Mouse (Mus musculus) cerebellum, postnatal 4 days (tissue): ENCODE data around the gene Nlrp3.
"Not testable (repeated sequence)": the region's sequence is repeated elsewhere in the genome, so short reads cannot be mapped to it uniquely, and the experiment has no call there.

Experiments
- DNase-seq, 2 experiments: peaks; one replicate each; pipeline ENCODE4 v3.0.0; 2022; ENCODE audit warnings: low spot score in 2 of 2, mixed read lengths in 1 of 2

Gene Nlrp3

DNA sequence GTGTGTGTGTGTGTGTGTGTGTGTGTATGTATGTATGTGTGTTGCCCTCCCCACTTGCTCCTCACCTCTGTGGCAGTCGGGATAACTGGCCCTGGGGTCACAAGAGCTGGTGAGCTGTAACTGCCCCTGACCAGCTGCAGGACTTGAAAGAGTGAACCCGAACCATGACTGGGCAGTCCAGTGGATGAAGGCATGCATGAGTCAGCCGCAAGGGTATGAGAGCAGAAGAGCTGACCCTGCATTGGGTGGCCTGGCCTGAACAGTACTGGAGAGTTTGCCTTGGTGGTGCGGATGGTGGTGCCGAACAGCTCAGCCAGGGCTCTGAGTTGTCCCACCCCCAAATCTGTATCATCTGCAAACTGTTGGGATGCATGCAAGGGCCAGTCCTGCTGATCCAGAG, 9.8 kb upstream of the Nlrp3 start:
- no peak for DNase-seq

DNA sequence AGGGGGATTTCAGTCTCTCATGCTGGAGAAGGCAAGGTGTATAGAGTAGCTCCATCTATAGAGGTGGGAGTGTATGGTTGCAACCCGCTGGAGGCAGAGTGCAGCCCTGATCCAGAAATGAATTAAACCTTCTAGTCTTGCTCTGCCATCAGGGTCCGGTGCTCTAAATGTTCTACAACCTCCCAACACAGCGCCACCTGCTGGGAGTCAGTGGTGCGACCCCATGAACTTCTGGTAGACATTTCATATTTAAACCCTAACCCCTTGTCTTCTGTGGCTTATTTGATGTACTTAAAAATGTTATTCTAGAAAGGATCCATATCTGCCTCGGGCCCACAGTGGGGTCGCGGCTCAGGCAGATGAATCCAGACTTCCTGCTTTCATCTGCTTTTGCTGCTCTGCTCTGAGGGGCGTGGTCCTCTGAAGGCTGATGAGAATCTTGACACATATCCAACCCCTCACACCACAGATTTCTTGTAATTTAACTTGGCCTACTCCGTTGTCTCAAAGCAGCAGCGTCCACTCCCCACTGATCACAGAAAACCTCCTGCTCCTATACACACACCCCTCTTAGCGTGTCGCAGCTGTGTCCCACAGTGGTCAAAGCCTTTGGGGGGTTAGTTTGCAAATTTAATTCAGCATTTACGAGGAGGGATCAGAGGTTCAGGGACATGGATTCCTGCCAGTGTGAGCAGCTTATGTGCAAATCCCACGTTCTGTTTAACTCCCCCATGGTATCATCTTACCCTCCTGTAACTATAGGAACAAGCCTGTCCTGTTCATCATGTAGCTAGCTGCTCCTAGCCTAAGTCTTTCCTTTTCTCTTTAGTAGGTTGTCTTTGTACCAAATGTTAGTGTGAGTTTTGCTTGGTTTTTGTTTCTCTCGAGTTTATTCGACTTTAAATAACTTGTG, 3.9 kb upstream of the Nlrp3 start:
- DNase-seq = peak in 1 of 2 experiments; percentile 13

DNA sequence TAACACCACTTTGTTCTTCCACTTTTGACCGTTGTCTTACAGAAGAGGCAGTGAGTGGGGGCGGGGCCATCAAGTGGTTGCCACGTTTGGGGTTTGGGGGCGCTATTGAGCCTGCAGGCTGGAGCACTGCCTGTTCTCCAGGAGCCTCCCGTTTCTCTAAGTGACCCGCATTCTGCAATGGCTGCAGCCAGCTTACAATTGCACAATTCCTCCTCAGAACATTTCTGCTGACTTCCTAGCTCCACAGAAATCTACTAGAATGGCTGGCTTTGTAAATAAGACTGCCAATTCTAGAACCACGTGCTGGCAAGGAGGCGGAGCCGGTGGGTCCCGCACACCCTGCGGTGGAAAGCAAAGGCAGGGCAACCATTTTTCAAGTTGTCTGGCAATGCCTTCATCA, 3.0 kb upstream of the Nlrp3 start:
- DNase-seq = peak in 1 of 2 experiments; percentile 39

- DNase-seq = no peak
These were observed 1.2 kb upstream of the Nlrp3 start for GRCm38 (mm10) chr11:59540123-59540522.

GRCm38 (mm10) chr11:59542442-59542841, 1.1 kb downstream of the Nlrp3 start:
- DNase-seq = no peak

- DNase-seq = no peak
These were observed 2.0 kb downstream of the Nlrp3 start for GRCm38 (mm10) chr11:59543376-59543775.

GRCm38 (mm10) chr11:59544005-59544404, 2.6 kb downstream of the Nlrp3 start:
- no peak for DNase-seq

DNA sequence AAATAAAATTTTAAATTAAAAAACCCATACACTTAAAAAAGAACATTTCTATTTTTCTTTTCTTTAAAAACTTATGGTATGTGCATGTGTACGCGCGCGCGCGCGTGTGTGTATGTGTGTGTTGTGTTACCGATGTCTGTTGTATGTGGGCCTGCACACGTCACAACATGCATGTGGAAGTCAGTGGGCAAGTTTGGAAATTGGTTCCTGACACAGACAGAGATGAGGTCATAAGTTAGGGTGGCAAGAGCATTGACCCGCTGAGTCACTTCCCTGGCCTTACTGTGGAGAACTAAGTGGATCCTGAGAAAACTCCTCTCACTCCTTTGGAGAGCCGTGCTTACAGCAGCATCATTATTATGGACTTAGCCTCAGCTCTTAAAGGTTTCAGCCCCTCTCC, 12.8 kb downstream of the Nlrp3 start:
- no peak for DNase-seq

- DNase-seq = no peak
These were observed 13.2 kb downstream of the Nlrp3 start for GRCm38 (mm10) chr11:59554535-59554934.

DNA sequence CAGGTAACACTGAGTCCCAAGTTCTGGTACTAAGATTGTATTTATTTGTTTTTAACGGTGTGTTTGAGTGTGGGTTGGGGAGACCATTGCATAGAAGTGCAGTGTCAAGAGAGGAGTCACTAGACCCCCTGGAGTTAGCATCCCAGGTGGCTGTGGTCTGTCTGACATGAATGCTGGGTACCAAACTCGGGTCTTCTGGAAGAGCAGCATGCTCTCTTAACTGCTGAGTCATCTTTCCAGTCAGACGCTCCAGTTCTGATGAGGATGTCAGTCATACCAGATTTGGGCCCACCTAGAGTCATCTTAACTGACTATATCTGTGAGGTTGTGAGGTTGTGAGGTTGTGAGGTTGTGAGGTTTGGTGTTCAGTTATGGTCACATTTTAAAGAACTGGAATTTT, 19.5 kb downstream of the Nlrp3 start:
- no peak for DNase-seq

- no peak for DNase-seq
These were observed 21.0 kb downstream of the Nlrp3 start for GRCm38 (mm10) chr11:59562336-59562735.

DNA sequence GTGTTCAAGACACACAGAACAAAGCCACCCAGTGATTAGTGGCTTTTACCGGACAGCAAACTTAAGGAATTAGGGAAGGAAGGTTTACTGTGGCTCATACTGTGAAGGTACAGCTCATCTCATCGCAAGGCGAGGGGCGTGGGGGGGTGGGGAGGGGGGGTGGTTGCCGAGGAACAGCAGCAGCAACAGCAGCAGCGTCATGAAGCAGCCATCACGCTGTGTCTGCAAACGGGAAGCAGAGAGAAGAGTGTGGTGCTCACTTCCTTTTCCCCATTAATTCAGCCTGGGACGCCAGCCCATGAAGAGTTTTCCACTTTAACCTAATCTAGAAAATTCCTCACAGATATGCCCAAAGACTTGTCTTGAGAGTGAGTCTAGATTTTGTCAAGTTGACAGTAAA, 21.5 kb downstream of the Nlrp3 start:
- DNase-seq = no peak

GRCm38 (mm10) chr11:59569306-59569705, 27.9 kb downstream of the Nlrp3 start:
- DNase-seq = no peak

- DNase-seq = no peak
These were observed 34.4 kb downstream of the Nlrp3 start for GRCm38 (mm10) chr11:59575726-59576125.

DNA sequence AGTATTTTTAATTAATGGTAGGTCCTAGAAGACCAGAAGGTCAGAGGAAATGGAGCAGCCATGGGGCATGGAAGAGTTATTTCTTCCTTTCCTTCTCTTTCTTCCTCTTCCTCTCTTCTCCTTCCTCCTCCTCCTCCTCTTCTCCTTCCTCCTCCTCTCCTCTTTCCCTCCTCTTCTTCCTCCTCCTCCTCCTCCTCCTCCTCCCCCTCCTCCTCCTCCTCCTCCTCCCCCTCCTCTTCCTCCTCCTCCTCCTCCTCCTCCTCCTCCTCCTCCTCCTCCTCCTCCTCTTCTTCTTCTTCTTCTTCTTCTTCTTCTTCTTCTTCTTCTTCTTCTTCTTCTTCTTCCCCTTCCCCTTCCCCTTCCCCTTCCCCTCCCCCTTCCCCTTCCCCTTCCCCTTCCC, 34.8 kb downstream of the Nlrp3 start, which contains the start of gene Olfr222:
TSS of gene Olfr222 (minus strand) at position 101 of the 400 bp plus-strand sequence.
- not testable (repeated sequence) for DNase-seq

DNA sequence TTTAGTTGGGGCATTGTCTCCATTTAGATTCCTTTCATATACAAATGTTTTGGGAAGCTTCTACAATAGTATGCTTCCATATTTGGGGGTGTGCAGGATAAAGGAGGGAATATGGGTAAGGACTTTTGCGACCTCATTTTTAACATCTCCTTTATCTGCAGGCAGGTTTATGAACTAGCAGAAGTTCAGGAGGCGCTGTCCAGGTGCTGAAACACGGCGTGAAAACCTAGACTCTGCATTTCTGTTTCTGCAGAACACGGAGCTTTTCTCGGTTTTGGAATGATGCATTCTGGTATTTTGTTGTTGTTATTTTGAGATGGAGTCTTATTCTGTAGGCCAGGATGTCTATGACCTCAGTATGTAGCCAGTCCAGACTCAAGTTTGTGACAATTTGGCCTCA, 43.2 kb downstream of the Nlrp3 start:
- no peak for DNase-seq

- peak in 1 of 2 experiments; percentile 26 for DNase-seq
These were observed 48.1 kb downstream of the Nlrp3 start for GRCm38 (mm10) chr11:59589496-59589895.

DNA sequence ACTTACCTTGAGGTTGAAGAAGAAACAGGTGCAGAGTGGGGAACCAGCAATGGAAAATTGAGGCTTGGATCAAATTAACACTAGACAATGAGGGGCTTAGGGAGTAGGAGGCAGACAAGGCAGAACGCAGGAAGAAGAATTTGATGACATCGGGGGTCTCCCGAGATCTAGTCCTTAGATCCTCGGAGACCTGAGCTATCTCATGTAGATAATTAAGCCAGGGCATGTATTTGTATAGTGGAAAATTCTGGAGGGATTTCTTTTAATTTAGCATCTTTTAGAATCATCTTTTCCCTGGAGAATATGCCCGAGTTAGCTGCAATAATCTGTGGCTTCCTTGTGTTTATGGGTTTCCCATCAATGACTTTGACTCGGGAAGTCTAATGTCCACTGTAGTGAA, 51.8 kb downstream of the Nlrp3 start, which contains the start of gene Olfr223:
TSS of gene Olfr223 (minus strand) at position 101 of the 400 bp plus-strand sequence.
- no peak for DNase-seq

- DNase-seq = no peak
These were observed 54.7 kb downstream of the Nlrp3 start for GRCm38 (mm10) chr11:59596091-59596490.

DNA sequence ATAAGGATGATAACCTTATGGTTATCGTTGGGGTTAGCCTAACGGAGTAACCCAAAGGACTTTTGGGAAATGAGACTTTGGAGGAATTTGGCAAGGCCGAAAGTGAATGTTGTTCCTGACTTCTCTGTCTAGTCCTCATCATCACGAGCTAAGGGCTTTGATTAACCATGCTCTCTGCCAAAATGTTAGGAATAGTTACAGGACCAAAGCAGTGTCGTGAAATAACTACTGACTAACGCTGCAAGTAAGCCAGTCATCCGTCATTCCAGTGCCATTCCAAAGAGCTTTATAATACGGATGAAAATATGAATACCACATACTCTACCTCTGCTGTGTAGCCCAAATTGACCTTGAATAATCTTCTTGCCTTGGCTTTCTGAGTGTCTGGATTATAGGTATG, 55.6 kb downstream of the Nlrp3 start:
- no peak for DNase-seq

DNA sequence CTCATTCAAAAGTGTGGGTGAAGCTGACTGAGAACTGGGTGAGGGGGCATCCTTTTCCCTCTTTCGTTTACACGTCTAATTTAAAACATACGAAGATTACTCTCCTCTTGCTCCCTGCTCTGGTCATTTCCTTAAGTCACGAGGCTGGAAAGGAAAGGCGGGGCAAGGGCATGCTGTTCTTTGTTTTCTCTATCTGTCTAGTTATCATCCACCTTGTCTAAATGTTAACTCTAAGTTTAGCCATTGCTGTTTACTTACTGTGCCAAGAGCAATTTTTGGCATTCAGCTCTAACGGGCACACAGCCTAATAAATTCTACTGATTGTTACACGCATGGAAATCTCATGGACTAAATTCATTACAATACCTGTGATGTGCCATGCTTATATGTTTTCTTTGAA, 57.8 kb downstream of the Nlrp3 start:
- DNase-seq = no peak

- no peak for DNase-seq
These were observed 59.5 kb downstream of the Nlrp3 start for GRCm38 (mm10) chr11:59600872-59601271.

- DNase-seq = no peak
These were observed 60.9 kb downstream of the Nlrp3 start for GRCm38 (mm10) chr11:59602287-59602686.
